Mouse (Mus musculus): Measurements from ENCODE around the gene D8Ertd738e. TPM values are rescaled to one million over a fixed set of nuclear protein-coding genes. Genes with fewer than 3 reads are reported as not detected.

Gene D8Ertd738e
- polyA plus RNA-seq, 1 experiment: 62.9 TPM

DNA sequence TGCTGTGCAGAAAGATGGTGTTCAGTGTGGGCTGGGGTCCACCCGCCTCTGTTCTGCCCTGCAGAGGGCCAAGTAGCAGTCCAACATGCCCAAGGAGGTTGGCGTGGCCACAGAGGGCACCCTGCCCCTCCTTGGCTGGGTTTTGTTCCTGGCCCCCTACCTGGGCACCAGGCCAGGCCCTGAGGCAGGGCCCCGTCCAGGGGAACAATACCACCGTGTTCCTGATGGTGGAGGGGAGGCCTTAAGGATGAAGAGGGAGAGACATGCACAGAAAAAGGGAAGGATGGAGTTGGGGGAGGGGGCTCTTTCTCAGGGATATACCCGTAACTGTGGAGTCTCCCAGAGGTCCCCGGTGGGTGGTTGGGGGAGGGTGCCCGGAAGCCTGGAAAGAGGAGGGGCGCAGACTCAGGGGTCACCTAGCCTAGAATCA lies 49.4 kb downstream of the D8Ertd738e start:
- TF ChIP-seq TAL1 (IDR thresholded peaks at IDR 0.05; ENCODE audit: low read length) (no peak), GATA1 (IDR thresholded peaks at IDR 0.05; ENCODE audit: low read length) (no peak)
- Histone ChIP-seq H3K36me3 (ENCODE audit: control insufficient read depth) (no peaks in the 10 kb centered on the region), H3K4me3 (replicated peaks) (no peak overlapping the region), H3K9me3 (ENCODE audit: control insufficient read depth, low read length) (no peaks in the 10 kb centered on the region), H3K27me3 (ENCODE audit: control insufficient read depth) (peaks cover 64% of the 10 kb centered on the region), H3K4me1 (ENCODE audit: control insufficient read depth) (peaks cover 71% of the 10 kb centered on the region)

DNA sequence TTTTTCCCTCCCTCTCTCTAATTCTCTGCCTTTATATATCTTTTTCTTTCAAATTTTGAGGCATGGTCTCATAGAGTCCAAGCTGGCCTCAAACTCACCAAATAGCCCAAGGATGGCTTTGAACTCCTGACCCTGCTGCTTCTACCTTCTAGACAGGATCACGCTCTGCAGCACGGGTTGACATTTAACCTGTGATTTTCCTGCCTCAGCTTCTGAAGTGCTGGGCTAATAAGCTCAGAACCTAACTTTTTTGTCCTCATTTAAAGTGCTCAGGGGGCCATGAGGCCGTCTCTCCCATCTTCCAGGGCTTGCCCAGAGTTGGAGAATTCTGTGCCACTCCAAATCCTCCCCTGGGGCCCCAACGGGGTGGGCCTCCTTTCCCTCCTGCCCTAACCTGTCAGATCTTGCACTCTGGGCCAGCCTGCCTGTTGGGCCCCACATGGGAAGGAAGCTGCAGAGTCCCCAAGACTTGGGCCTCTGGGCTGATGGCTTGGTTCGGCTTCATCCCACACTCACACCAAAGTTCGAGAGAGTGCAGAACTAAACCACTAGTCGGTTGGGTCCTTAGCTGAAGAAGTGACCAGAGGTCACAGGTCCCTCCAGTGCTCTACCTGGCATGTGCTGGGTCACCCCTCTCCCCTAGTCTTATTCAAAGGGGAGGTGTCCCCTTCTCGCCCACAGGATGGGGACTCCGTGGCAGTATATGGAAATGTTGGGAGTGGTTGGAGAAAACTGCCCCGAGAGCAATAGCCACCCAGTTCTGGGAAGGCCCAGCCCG lies 50.0 kb downstream of the D8Ertd738e start:
- H3K4me3 ChIP-seq (replicated peaks): no peak overlapping the region
- peaks cover 71% of the 10 kb centered on the region for H3K4me1 ChIP-seq (ENCODE audit: control insufficient read depth)
- no peaks in the 10 kb centered on the region for H3K9me3 ChIP-seq (ENCODE audit: control insufficient read depth, low read length)
- no peaks in the 10 kb centered on the region for H3K36me3 ChIP-seq (ENCODE audit: control insufficient read depth)
- TF ChIP-seq GATA1 (IDR thresholded peaks at IDR 0.05; ENCODE audit: low read length) (no peak), TAL1 (IDR thresholded peaks at IDR 0.05; ENCODE audit: low read length) (no peak)
- H3K27me3 ChIP-seq (ENCODE audit: control insufficient read depth): peaks cover 64% of the 10 kb centered on the region

DNA sequence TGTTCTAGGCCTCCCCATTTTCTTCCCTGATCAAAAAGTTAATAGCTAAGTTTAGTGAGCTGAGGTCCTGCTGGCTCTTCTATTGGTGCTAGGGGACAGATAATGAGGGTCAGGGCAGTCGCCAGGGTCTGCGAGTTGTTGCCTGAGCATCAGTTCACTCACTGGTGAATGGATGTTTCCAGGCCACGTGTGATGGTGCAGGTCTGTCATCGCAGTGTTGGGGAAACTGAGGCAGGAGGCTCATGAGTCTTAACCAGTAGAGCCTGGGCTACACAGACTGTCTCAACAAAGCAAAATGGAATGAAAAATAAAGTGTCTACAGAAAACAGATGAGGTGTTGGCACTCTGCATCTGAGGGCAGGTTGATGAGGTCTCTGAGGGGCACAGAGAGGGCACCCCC lies 50.6 kb downstream of the D8Ertd738e start:
- Histone ChIP-seq H3K27me3 (ENCODE audit: control insufficient read depth) (peaks cover 60% of the 10 kb centered on the region), H3K4me3 (replicated peaks) (peak overlapping the region; percentile 62), H3K4me1 (ENCODE audit: control insufficient read depth) (peaks cover 67% of the 10 kb centered on the region), H3K36me3 (ENCODE audit: control insufficient read depth) (no peaks in the 10 kb centered on the region), H3K9me3 (ENCODE audit: control insufficient read depth, low read length) (no peaks in the 10 kb centered on the region)
- TF ChIP-seq TAL1 (IDR thresholded peaks at IDR 0.05; ENCODE audit: low read length) (no peak), GATA1 (IDR thresholded peaks at IDR 0.05; ENCODE audit: low read length) (no peak)

DNA sequence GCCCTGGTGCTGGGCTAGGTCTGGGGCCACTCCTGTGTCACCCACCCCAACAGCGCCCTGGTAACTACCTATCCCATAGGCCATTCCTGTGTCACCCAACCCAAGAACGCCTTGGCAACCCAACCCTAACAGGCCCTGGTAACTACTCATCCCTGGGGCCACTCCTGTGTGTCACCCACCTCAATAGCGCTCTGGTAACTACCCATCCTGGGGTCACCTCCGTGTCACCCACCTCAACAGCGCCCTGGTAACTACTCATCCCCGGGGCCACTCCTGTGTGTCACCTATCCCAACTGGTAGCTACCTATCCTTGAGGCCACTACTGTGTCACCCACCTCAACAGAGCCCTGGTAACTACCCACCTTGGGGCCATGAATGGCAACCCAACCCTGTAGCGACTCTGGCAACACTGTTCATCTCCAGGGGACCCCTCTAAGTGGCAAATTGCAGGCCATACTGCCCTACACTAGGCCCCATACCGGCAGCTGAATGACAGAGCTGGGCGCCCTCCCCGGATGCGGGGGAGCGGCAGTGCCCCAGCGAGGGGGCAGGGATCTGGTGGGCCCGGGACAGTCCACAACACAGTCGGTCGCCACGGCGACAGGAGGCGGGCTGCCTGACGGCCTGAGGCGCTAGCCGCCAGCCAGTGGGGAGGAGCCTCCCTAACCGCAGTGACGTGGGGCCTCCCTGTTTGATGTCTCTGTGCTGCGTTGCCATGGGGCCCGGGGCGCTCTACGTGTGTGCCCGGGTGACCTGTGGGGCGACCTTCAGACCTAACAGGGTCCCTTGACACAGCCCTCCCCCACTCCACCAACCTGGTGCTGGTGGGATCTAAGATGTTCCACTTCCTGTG lies 51.4 kb downstream of the D8Ertd738e start:
- H3K9me3 ChIP-seq (ENCODE audit: control insufficient read depth, low read length): no peaks in the 10 kb centered on the region
- TF ChIP-seq TAL1 (IDR thresholded peaks at IDR 0.05; ENCODE audit: low read length) (no peak), GATA1 (IDR thresholded peaks at IDR 0.05; ENCODE audit: low read length) (no peak)
- peaks cover 63% of the 10 kb centered on the region for H3K4me1 ChIP-seq (ENCODE audit: control insufficient read depth)
- peak overlapping the region; percentile 62 for H3K4me3 ChIP-seq (replicated peaks)
- peaks cover 54% of the 10 kb centered on the region for H3K27me3 ChIP-seq (ENCODE audit: control insufficient read depth)
- no peaks in the 10 kb centered on the region for H3K36me3 ChIP-seq (ENCODE audit: control insufficient read depth)

DNA sequence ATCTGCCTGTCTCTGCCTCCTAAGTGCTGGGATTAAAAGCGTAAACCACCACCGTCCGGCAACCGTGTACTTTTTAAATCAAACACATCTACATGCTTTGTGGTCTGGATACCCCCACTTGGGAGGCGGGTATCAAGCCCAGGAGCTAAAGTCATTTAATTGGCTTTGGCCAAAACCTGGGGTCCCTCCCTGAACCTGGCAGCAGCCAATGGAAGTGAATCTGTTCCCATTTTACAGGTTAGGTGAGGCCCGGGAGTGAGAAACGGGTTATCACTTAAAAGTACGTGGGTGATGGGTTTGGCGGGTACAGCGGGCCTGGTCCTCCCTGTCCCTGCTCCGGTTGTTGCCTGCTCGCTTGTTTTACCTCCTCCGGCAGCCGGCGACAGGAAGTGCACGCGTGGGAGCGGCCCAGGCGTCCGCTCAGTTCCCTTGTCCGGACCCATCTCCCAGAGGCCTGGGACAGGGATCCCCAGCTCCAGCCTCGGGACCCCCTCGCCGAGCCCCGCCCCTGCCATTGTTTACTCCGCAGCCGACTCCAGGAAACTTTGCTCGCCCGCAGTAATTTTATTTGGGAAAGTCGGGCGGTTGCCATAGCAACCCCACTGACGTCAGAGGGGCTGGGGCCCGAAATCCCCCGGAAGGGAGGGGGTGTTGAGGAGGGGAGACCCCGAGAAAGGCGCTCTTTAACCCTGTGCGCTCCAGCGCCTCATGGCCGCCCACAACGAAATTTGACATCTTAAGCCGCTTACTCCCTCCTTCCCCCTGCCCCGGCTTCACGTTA lies 52.2 kb downstream of the D8Ertd738e start:
- Histone ChIP-seq H3K4me1 (ENCODE audit: control insufficient read depth) (peaks cover 64% of the 10 kb centered on the region), H3K27me3 (ENCODE audit: control insufficient read depth) (peaks cover 54% of the 10 kb centered on the region), H3K4me3 (replicated peaks) (peak overlapping the region; percentile 62), H3K9me3 (ENCODE audit: control insufficient read depth, low read length) (peaks cover 3% of the 10 kb centered on the region; the same call in 1 of the 2 replicates), H3K36me3 (ENCODE audit: control insufficient read depth) (no peaks in the 10 kb centered on the region)
- no peak for TF ChIP-seq TAL1 (IDR thresholded peaks at IDR 0.05; ENCODE audit: low read length)
- no peak for TF ChIP-seq GATA1 (IDR thresholded peaks at IDR 0.05; ENCODE audit: low read length)

Other genes starting within 250 kb of the D8Ertd738e start
- 0.34 and 0.71 TPM in 2 replicates for gene 1700067K01Rik, start 248.2 kb downstream of the D8Ertd738e start, polyA plus RNA-seq (2012)
- not detected in 2 replicates for gene 2210011C24Rik, start 237.5 kb downstream of the D8Ertd738e start, polyA plus RNA-seq (2012)
- 0.01 TPM in 1 of 2 replicates, not detected in the other for gene Palm3, start 228.2 kb downstream of the D8Ertd738e start, polyA plus RNA-seq (2012)
- gene Il27ra, start 207.1 kb downstream of the D8Ertd738e start, polyA plus RNA-seq (2012): 0.02 TPM in 1 of 2 replicates, not detected in the other
- gene Rln3, start 204.7 kb downstream of the D8Ertd738e start, polyA plus RNA-seq (2012): not detected in 2 replicates
- not detected in 2 replicates for gene Gm10643, start 184.6 kb downstream of the D8Ertd738e start, polyA plus RNA-seq (2012)
- gene Rfx1, start 182.9 kb downstream of the D8Ertd738e start, polyA plus RNA-seq (2012): 3.9 and 4.7 TPM in 2 replicates
- 4.7 and 4.9 TPM in 2 replicates for gene Dcaf15, start 145.0 kb downstream of the D8Ertd738e start, polyA plus RNA-seq (2012)
- gene Podnl1, start 123.7 kb downstream of the D8Ertd738e start, polyA plus RNA-seq (2012): not detected in 2 replicates
- gene Cc2d1a, start 101.8 kb downstream of the D8Ertd738e start, polyA plus RNA-seq (2012): 1.0 and 1.4 TPM in 2 replicates
- not detected in 2 replicates for gene 4930432K21Rik, start 101.7 kb downstream of the D8Ertd738e start, polyA plus RNA-seq (2012)
- gene Nanos3, start 64.5 kb downstream of the D8Ertd738e start, polyA plus RNA-seq (2012): not detected in 2 replicates
- 0.44 and 0.65 TPM in 2 replicates for gene Zswim4, start 12.7 kb downstream of the D8Ertd738e start, polyA plus RNA-seq (2012)
- 2.2 and 2.5 TPM in 2 replicates for gene Mri1, start 7.6 kb upstream of the D8Ertd738e start, polyA plus RNA-seq (2012)
- gene Ccdc130, start 20.7 kb upstream of the D8Ertd738e start, polyA plus RNA-seq (2012): 0.59 and 1.8 TPM in 2 replicates
- gene Cacna1a, start 138.7 kb upstream of the D8Ertd738e start, polyA plus RNA-seq (2012): 0.88 and 0.95 TPM in 2 replicates